Mouse (Mus musculus): ENCODE results near the gene Ubtd2.
"Not testable (repeated sequence)": the region's sequence is repeated elsewhere in the genome, so short reads cannot be mapped to it uniquely, and the experiment has no call there.

Gene Ubtd2

GRCm38 (mm10) chr11:32471925-32472324 is 16.8 kb downstream of the Ubtd2 start:
- DNase-seq, result no peak

GRCm38 (mm10) chr11:32474725-32475124 is 19.6 kb downstream of the Ubtd2 start:
- no peak for DNase-seq

- no peak for DNase-seq
These were observed 20.5 kb downstream of the Ubtd2 start for GRCm38 (mm10) chr11:32475487-32476236.

GRCm38 (mm10) chr11:32481525-32481924 is 26.4 kb downstream of the Ubtd2 start:
- DNase-seq, result peak; percentile 84

GRCm38 (mm10) chr11:32485290-32485689 is 30.1 kb downstream of the Ubtd2 start:
- peak; percentile 45 for DNase-seq

- no peak for DNase-seq
These were observed 31.5 kb downstream of the Ubtd2 start for GRCm38 (mm10) chr11:32486621-32487020.

GRCm38 (mm10) chr11:32487501-32487900 is 32.3 kb downstream of the Ubtd2 start:
- no peak for DNase-seq

- no peak for DNase-seq
These were observed 33.2 kb downstream of the Ubtd2 start for GRCm38 (mm10) chr11:32488344-32488743.

GRCm38 (mm10) chr11:32488808-32489670 is 33.9 kb downstream of the Ubtd2 start:
- DNase-seq, result no peak

- DNase-seq, result no peak
These were observed 35.9 kb downstream of the Ubtd2 start for GRCm38 (mm10) chr11:32491079-32491478.

GRCm38 (mm10) chr11:32493312-32493711 is 38.1 kb downstream of the Ubtd2 start:
- no peak for DNase-seq

- DNase-seq, result no peak
These were observed 40.1 kb downstream of the Ubtd2 start for GRCm38 (mm10) chr11:32495283-32495682.

GRCm38 (mm10) chr11:32498757-32499535 is 43.8 kb downstream of the Ubtd2 start:
- peak; percentile 73 for DNase-seq

- no peak for DNase-seq
These were observed 44.8 kb downstream of the Ubtd2 start for GRCm38 (mm10) chr11:32499931-32500330.

- DNase-seq, result no peak
These were observed 48.5 kb downstream of the Ubtd2 start for GRCm38 (mm10) chr11:32503711-32504110.

- no peak for DNase-seq
These were observed 50.0 kb downstream of the Ubtd2 start for GRCm38 (mm10) chr11:32505091-32505739.

- no peak for DNase-seq
These were observed 55.8 kb downstream of the Ubtd2 start for GRCm38 (mm10) chr11:32510930-32511329.

GRCm38 (mm10) chr11:32514853-32515252 is 59.7 kb downstream of the Ubtd2 start:
- DNase-seq, result not testable (repeated sequence)

GRCm38 (mm10) chr11:32516091-32516490 is 60.9 kb downstream of the Ubtd2 start:
- no peak for DNase-seq

- DNase-seq, result peak; percentile 92
These were observed 61.9 kb downstream of the Ubtd2 start for GRCm38 (mm10) chr11:32516916-32517712.

- DNase-seq, result no peak
These were observed 63.6 kb downstream of the Ubtd2 start for GRCm38 (mm10) chr11:32518770-32519169.

- DNase-seq, result no peak
These were observed 64.2 kb downstream of the Ubtd2 start for GRCm38 (mm10) chr11:32519354-32519753.

Data from cerebellum, adult 9-10 months (tissue).